Mouse (Mus musculus) CH12F3 (cell line): ENCODE measurements around the gene Pold1.

Source experiments
- in situ Hi-C: fragments of 300-500 bp; cut with MboI; formaldehyde crosslinking; loops from 2 replicates; pipeline ENCODE4 v1.14.3; 2020; ENCODE audit warnings: low sequenced_read_pairs

Pold1 gene

DNA sequence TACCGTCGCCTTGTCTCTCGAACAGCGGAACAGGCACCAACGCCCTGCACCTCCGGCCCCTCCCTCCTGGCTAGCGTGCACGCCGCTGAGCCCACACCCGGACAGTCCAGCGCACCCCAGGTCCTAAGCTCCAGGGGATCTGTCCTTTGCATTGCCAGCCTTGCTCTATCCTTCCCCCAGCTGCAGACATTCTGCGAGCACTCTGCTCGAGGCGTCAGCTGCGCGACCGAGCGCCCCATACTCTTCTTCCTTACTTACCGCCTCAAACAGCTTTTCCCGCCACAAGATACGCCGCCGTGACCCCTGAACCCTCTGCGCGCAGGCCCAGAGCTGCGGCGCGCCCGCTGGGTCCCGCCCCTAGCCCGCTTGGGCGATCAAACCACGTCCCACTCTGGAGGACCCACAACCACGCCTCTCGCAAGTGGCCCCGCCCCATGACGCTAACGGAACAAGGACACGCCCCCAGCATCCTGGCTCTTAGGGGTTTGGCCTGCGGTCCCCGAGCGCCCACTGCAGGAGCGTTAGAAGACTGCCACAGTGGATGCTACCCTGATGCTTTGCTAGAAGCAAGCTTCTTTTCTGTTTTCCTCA lies at the start of gene Pold1:
Pold1 (minus strand) TSS at position 353 of the 591 bp plus-strand sequence.
- in situ Hi-C loops, result no loop called here

DNA sequence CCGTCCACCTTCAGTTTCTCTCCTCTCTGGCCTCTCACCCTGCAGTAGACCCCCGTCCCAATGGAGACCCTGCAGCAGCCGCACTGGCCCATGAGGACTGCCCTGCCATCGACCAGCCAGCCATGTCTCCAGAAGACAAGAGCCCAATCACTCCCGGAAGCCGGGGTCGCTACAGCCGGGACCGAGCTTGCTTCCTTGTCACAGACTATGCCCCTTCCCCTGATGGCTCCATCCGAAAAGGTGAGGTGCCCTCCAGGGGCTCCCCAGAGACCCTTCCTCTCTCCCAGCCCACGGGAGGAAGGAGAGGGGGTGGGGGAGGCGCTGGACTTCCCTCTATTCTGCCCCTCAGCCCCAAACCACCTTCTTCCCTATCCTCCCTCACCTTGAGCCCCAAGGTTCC lies 49.7 kb upstream of the Pold1 start:
- in situ Hi-C loops, result no loop called here

DNA sequence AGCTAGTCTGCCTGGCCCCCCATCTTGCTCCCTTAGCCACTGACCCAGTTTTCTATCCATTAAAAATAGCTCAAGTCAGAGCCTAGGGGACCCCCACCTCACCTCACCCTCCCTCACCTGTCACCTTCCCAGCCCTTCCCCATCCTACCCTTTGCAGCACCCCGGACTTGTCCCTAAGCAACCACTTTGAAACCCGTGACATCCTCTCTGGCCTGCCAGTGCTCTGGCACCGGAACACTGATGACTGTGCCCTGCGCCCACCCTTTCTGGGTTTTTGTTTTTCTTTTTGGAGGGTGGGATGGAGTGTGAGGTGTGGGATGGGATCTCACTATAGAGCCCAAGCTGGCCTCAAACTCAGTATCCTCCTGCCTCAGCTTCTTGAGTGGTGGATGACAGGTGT lies 49.0 kb upstream of the Pold1 start:
- in situ Hi-C loops, result no loop called here

DNA sequence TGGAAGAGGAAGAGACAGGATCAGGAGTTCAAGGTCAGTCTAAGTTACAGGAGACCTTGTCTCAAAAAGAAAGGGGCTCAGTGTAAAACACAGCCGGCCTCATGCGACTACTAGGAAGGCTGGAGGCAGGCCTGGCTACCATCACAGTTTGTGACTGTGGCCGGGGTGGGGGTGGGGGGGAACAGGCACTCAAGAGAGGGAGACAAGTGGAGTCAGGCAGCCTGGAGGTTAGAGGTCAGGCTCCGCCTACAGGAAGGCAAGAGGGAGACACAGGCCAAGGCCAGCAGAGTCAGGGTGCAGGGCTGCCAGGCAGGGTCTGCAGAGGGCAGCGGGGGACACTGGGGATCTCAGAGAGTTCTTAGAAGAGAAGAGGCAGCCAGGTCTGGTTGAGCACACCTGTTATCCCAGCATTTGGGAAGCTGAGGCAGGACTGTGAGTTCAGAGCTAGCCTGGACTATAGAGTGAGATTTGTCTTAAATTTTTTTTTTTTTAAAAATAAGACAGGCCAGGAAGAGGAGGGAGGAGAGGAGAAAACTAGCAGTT lies 48.4 kb upstream of the Pold1 start:
- in situ Hi-C loops, result no loop called here

DNA sequence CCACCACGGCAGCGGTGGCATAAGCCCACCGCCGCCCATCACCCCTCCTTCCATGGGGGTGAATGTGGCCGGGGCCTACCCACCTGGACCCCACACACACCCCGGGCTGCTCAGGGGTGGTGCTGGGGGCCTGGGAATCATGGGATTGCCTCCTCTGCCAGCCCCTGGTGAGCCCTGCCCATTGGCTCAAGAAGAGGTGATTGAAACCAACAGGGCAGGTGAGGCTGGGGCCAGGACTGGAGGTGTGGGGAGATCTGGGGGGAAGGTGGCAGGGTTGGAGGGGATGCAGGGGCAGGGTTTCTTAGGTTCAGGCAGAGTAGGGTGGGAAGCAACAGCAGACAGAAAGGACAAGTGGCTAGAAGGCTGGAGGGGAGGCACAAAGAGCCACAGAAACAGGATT lies 47.4 kb upstream of the Pold1 start:
- in situ Hi-C loops, result no loop called here

DNA sequence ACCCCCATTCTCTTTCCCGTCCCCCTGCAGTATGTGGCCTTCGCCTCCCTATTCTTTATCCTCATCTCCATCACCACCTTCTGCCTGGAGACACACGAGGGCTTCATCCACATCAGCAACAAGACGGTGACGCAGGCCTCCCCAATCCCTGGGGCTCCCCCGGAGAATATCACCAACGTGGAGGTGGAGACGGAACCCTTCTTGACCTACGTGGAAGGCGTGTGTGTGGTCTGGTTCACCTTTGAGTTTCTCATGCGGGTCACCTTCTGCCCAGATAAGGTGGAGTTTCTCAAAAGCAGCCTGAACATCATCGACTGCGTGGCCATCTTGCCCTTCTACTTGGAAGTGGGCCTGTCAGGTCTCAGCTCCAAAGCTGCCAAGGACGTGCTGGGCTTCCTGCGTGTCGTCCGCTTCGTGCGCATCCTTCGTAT lies 46.5 kb upstream of the Pold1 start:
- in situ Hi-C loops, result no loop called here

DNA sequence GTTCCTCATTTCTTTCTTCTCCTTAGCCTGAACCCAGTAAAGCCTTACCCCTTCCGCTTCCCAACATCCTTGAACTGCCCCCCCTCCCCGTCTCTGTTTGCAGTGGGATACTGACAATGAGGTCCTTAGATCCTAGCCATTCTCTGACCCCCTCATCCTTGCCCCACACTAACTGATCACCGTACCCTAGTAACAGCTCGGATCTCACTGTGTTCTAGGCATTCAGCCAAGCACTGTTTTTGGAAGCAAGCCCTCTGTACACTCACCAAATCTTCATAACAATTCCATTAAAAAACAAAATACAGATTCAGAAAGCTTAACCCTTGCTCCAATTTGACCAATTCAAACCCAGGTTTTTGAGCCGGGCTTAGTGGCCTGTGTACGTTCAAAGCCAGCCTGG lies 45.6 kb upstream of the Pold1 start:
- in situ Hi-C loops, result no loop called here

DNA sequence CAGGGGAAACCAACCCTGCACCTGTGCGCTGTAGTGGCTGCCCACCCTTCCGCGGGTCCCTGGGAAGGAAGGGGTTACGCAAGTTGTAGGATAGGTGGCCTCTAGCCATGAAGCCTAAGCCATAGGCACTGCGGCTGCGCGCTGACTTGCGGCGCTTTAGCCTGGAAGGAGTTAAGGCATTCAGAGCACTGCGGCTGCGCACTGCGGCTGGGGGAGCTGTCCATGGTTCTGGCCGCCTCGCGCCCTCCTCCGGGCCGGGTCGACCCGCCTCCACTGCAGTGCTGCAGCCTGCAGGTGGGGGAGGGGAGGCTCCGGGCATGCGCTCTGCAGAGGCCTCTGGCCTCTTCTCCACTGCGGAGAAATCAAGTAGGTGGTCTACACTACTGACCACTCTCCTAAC lies 45.1 kb upstream of the Pold1 start:
- in situ Hi-C loops, result no loop called here

DNA sequence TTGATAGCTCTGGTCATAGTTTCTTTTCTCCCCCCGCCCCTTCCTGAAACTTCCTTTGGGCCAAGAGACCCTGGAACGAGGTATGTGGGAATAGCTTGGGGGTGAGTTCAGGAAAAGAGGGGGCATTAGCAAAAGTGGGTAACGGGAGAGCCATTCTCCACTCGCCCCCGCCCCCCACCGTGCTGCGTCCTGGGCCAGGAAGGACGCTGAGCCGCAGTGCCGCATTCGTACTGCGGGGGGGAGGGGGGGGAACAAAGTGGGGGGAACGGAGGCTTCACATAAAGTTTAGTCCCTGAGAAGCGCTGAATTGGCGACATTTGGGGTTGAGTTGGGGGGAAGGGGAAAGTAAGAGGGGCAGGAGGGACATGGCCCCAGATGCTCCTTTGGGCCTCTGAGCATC lies 44.4 kb upstream of the Pold1 start:
- in situ Hi-C loops, result no loop called here

DNA sequence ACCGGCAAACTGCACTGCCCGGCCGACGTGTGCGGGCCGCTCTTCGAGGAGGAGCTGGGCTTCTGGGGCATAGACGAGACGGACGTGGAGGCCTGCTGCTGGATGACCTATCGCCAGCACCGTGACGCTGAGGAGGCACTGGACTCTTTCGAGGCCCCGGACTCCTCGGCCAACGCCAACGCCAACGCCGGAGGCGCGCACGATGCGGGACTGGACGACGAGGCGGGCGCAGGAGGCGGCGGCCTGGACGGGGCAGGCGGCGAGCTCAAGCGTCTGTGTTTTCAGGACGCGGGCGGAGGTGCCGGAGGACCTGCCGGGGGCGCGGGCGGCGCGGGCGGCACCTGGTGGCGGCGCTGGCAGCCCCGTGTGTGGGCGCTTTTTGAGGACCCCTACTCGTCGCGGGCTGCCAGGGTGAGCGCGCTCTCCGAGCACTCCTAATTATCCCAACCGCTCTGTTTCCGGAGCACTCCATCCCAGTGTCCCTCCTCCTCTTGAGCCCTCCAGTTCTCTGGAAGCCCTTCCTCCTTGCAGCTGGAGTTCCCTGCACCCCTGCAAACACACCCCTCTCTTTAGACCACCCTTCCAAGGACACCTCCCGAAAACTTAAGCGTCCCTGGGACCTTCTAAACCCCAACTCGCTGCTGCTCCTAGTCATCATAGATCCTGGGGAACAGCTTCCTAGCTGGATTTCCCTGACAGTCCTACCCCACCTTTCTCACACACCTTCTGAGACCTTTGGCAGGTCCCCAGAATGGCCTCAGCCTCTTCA lies 42.9 kb upstream of the Pold1 start:
- in situ Hi-C loops, result no loop called here

DNA sequence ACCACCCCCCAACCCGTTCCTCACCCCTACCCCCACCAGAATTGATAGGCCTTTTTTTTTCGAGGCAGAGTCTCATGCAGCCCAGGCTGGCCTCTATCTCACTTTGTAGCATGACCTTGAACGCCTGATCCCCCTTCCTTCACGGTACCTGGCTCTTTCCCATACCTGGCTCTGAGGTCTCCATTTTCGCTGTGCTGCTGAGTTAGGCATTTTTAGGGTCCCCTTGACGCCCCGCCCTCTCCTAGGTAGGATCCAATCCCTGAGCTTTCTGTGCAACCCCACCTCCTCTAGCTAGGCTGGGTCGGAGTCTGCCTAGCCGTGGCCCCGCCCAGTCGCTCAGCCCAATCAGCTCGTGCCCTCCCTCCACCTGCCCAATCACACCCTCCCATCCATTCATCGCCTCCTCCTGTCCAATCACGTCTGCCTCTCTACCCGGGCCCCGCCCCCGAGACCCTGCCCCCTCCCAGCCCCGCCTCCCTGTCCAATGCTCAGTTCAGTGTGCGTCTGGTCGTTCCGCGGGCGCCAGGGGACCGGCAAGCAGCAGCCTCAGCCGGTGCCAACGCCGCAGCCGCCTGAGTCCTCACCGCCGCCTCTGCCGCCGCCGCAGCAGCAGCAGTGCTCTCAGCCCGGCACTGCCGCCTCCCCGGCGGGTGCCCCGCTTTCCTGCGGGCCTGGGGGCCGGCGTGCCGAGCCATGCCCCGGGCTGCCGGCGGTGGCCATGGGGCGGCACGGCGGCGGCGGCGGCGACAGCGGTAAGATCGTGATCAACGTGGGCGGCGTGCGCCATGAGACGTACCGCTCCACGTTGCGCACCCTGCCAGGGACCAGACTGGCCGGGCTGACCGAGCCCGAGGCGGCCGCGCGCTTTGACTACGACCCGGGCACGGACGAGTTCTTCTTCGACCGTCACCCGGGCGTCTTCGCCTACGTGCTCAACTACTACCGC lies 42.0 kb upstream of the Pold1 start, which contains the start of gene Kcnc3:
Kcnc3 (plus strand) TSS at position 263 of the 946 bp plus-strand sequence.
- in situ Hi-C loops, result no loop called here

DNA sequence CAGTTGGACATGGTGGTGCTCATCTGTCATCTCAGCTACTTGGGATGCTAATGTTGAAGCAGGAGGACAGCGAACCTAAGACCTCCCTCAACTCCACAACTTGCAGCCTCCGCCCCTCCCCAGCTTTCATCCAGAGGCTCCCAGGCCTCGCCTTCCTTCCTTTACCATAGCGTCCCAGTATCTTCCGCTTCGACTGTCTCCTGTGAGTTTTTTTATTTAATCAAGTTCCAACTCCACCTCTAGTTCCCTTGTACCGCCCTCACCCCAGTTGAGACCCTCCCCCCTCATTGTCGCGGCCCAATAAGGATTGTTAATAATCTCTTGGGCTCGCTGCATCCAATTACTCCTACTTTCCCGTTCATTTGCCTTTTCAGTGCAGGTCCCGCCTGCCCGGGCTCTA lies 41.3 kb upstream of the Pold1 start:
- in situ Hi-C loops, result no loop called here

DNA sequence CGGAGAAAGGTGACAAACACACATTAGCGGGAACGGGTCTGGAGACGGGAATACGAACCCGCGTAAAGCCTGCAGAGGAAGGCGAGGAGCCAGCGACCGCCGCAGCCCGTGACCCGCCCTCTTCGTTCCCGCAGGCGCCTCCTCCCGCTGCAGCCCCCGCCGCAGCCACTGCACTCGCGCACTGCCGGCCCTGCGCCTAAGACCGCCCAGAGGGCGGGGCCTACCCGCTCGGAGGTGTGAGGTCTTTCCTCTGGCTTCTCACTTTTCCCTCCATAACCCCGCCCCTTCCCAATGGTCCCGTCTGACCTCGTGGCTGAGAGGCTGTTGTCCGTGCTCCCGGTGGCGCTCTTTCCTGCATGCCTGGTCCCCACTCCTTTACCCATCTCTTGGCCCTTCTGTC lies 40.5 kb upstream of the Pold1 start:
- in situ Hi-C loops, result no loop called here

DNA sequence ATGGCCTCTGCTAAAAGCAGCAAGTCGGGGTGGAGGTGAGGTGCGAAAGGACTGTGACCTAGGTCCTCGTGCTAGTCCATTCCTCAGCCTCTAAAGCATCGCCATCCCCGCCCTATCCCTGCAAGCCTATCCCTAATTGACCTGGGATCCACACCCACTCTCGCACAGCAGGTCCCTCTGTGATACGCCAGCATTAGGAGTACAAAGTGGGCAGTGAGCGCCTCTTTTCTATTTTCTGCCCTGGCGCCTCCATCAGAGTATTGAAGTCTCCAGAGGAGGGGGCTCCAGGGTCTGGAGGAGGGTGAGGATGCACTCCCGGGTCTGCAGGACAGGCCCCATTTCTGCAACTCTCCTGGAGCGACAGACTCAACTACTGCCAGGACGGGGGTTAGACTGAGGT lies 39.7 kb upstream of the Pold1 start:
- in situ Hi-C loops, result no loop called here

DNA sequence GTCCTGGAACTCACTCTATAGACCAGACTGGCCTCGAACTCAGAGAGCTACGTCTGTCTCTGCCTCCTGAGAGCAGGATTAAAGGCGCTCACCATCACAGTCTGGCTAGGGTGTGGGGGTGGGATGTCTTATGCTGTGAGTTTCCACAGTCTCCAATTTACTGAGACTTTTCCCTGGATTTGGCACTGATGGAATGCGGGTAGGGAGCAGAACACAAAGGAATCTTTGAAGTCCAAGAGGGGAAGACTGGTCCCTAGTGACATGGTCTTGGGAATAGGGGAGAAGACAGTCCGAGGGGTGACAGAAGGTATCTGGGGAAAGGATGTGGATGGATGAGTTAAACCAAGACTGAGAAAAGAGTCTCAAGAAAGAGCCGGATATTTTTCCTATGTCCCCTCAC lies 39.0 kb upstream of the Pold1 start:
- in situ Hi-C loops, result no loop called here

DNA sequence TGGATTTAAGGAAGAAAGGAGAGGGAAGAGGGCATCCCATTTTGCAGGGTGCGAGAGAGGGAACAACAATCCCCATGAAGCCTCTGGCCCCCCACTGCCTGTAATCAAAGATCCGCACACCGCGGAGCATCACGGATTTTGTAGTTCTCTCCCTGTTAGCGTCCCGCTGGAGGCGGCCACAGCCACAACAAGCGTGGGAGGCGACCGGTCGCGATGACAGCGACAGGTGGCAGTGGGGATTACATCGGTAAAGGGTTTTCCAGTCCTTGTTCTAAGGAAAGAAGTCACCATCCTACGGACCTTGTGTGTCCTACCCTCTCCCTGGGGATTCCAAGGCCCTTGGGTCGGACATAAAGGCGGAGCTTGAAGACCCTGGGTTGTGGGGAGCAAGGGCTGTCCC lies 38.3 kb upstream of the Pold1 start:
- in situ Hi-C loops, result no loop called here

DNA sequence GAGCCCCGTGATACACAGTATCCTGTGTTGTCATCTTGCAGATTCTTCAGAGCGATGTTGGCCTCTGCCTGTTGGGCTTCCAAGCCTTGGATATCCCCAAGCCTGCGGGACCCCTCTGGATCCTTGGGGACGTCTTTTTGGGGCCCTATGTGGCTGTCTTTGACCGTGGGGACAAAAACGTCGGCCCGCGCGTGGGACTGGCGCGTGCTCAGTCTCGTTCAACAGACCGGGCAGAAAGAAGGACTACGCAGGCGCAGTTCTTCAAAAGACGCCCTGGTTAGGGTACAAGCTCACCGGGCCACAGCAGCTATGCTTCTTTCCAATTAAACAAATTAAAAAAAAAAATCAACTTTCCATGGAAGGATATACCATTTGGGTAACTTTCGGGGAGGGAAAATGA lies 37.9 kb upstream of the Pold1 start:
- in situ Hi-C loops, result no loop called here

DNA sequence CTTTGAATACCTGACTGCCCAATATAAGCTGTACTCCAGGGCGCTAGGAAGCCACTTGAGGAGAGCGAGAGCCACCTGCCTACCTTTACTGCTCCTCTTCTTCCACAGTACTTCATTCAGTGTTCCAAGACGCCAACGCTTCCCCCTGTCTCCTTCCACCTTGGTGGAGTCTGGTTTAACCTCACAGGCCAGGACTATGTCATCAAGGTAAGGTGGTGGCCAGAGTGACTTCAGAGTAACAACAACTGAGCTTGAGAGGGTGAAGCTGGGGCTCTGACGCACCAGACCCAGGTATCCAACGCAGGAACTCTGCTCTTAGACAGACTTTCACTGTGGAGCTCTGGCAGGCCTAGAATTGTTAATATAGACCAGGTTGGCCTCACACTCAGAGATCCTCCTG lies 37.0 kb upstream of the Pold1 start:
- in situ Hi-C loops, result no loop called here

DNA sequence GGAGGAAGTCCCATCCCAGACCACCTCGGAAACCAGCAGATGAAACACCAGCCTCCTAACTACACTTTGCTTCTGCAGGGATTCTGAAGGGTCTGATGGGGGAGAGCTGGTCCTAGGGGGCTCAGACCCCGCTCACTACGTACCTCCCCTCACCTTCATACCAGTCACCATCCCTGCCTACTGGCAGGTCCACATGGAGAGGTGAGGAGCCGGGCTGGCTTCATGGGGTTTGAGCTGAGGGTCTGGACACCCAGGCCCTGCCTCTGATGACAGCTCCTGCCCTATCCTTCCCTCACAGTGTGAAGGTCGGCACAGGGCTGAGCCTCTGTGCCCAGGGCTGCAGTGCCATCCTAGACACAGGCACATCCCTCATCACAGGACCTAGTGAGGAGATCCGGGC lies 36.3 kb upstream of the Pold1 start:
- in situ Hi-C loops, result no loop called here

DNA sequence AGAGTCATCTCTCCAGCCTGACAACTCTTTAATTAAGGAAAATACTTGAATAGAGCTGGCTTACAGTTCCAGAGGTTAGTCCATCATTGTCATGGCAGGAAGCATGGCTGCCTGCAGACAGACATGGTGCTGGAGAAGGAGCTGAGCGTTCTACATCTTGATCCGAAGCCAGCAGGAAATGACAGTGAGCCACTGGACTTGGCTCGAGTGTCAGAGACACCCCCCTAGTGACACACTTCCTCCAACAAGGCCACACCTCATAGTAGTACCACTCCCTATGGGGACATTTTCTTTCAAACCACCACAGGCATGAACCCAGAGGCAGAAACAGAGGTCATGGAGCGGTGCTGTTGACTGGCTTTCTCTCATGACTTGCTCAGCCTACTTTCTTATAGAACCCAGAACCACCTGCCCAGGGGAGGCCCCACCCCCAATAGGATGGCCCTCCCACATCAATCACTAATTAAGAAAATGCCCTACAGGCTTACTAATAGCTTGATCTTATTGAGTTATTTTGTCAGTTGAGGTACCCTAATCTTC lies 35.7 kb upstream of the Pold1 start:
- in situ Hi-C loops, result no loop called here

DNA sequence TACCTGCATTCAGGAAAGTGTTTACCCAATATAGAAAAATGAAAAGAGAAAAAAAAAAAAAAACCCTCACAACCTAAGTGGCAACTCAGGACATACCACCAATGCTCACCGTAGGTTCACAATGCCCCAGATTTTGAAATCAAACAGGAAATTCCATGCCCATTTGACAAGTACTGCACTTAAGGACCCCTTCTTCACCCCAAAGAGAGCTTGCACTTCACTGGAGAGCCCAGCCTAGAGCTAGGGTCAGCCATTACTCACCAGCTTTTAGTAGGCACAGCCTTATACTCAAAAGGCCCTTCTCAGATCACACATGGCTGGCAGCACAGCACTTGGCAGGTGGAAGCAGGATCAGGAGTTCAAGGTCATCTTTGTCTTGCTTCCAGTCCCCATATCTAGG lies 34.5 kb upstream of the Pold1 start:
- in situ Hi-C loops, result no loop called here
